Comparison of ENCODE assay signal across 12 mouse cellular contexts in the genomic region with DNA sequence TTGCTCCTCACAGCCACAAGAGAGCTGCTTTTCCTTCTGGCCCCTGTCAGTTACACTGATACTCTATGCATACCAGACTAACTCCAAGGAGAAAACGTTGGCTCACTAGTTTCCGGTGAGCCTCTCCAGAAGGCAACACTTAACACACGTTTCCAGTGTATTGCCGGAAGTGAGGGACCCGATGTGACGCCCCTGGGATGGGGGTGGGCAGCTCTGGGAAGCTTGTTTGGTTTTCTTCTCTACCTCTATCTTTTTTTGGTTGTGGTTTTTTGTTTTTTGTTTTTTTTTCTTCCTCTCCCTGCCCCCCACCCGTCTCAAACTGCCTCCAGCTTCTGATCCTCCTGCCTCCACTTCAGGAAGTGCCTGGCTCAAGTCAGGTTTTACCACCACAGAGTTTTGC. TPM values are rescaled to one million over a fixed set of nuclear protein-coding genes. Genes with fewer than 3 reads are reported as not detected.
A peak's percentile ranks its signal among the peaks of the same experiment; 100 is the strongest.
DNase-seq lines count a peak whose midpoint lies in the region; ATAC-seq lines count a peak whose summit lies in the region.
"Had no signal": no experiment of that assay in that cellular context is flagged by ENCODE, and none has a peak within 500 bp of the region (broad histone marks: within the 10 kb centered on the region; RNA-seq: fewer than 3 reads in every experiment).

No protein-coding gene starts in this region.

- ATAC-seq in megakaryocyte progenitor cell, adult 5-6 weeks (replicated peaks; ENCODE audit: poor library complexity): peak; percentile 37
- ATAC-seq in midbrain, embryonic 16.5 days: no peak

- WGBS in midbrain, embryonic 16.5 days: 79% methylated on average over 7 of the region's 7 CpGs

- DNase-seq in CD4-positive, CD25-positive, alpha-beta regulatory T cell, adult 2 months (ENCODE audit: low read depth, low spot score): peak; percentile 65
- DNase-seq in ES-CJ7 (ENCODE audit: low read depth, low spot score): peak; percentile 78
- peak; percentile 85 for DNase-seq in induced T-regulatory cell, adult 2 months (ENCODE audit: low read depth)
- no peak for DNase-seq in urinary bladder, postnatal 10 days (ENCODE audit: low spot score)
- DNase-seq in cerebellum, postnatal 25 days: no peak
- DNase-seq: lung, adult 2 months; spleen, adult 18-20 months had no signal

- H3K9ac ChIP-seq in midbrain, embryonic 16.5 days (ENCODE audit: low read depth, low read length): no peak overlapping the region
- H3K9ac ChIP-seq: hindbrain, embryonic 15.5 days had no signal

- no peak overlapping the region for H3K27ac ChIP-seq in midbrain, embryonic 16.5 days (ENCODE audit: low read length)
- H3K27ac ChIP-seq: hindbrain, embryonic 15.5 days; kidney, postnatal 0 days had no signal

- H3K4me3 ChIP-seq in midbrain, embryonic 16.5 days (ENCODE audit: low read depth, low read length): no peak overlapping the region
- H3K4me3 ChIP-seq: hindbrain, embryonic 15.5 days had no signal

- no peaks in the 10 kb centered on the region for H3K27me3 ChIP-seq in midbrain, embryonic 16.5 days (ENCODE audit: control insufficient read depth, insufficient read depth, low read depth, low read length)
- H3K27me3 ChIP-seq: hindbrain, embryonic 15.5 days had no signal

- H3K36me3 ChIP-seq in midbrain, embryonic 16.5 days (ENCODE audit: control insufficient read depth, insufficient read depth, low read length): no peaks in the 10 kb centered on the region
- H3K36me3 ChIP-seq: hindbrain, embryonic 15.5 days had no signal

- no peaks in the 10 kb centered on the region for H3K9me3 ChIP-seq in midbrain, embryonic 16.5 days (replicated peaks; ENCODE audit: control insufficient read depth, low read length, poor library complexity, severe bottlenecking)
- H3K9me3 ChIP-seq: hindbrain, embryonic 15.5 days had no signal

- no peak overlapping the region for H3K4me2 ChIP-seq in midbrain, embryonic 16.5 days (ENCODE audit: low read length)
- H3K4me2 ChIP-seq: hindbrain, embryonic 15.5 days had no signal

- H3K4me1 ChIP-seq in midbrain, embryonic 16.5 days (ENCODE audit: control insufficient read depth, insufficient read depth, low read length): peaks cover 5% of the 10 kb centered on the region

RNA-seq across cellular contexts. Expression of a gene that starts 18.1 kb away (rescaled TPM):
- total RNA-seq in megakaryocyte progenitor cell, adult 5-6 weeks (2015): 679 and 683 TPM in 2 replicates
- 1,301 and 1,452 TPM in 2 replicates for total RNA-seq in megakaryocyte progenitor cell, adult 5-6 weeks (2017)
- 226 and 237 TPM in 2 replicates for polyA plus RNA-seq in midbrain, embryonic 16.5 days (2015; fragmentation: Nextera tagmentation; extraction: Ambion mirVana)

RNA-seq across cellular contexts. Expression of a gene that starts 20.1 kb away (rescaled TPM):
- total RNA-seq in megakaryocyte progenitor cell, adult 5-6 weeks (2015): 4.2 and 4.7 TPM in 2 replicates
- total RNA-seq in megakaryocyte progenitor cell, adult 5-6 weeks (2017): 2.0 and 3.3 TPM in 2 replicates
- polyA plus RNA-seq in midbrain, embryonic 16.5 days (2015; fragmentation: Nextera tagmentation; extraction: Ambion mirVana): 16.8 and 17.9 TPM in 2 replicates

RNA-seq across cellular contexts. Expression of a gene that starts 41.0 kb away (rescaled TPM):
- total RNA-seq in megakaryocyte progenitor cell, adult 5-6 weeks (2015): 35.4 and 39.7 TPM in 2 replicates
- total RNA-seq in megakaryocyte progenitor cell, adult 5-6 weeks (2017): 27.8 and 28.1 TPM in 2 replicates
- polyA plus RNA-seq in midbrain, embryonic 16.5 days (2015; fragmentation: Nextera tagmentation; extraction: Ambion mirVana): 138 and 141 TPM in 2 replicates

RNA-seq across cellular contexts. Expression of a gene that starts 55.5 kb away (rescaled TPM):
- not detected in 2 replicates for total RNA-seq in megakaryocyte progenitor cell, adult 5-6 weeks (2015)
- total RNA-seq in megakaryocyte progenitor cell, adult 5-6 weeks (2017): not detected in 2 replicates
- 1.8 and 3.5 TPM in 2 replicates for polyA plus RNA-seq in midbrain, embryonic 16.5 days (2015; fragmentation: Nextera tagmentation; extraction: Ambion mirVana)
- total RNA-seq: left cerebral cortex, adult 18-20 months had no signal

Comparison
In these comparisons a context has a peak if more than half of its experiments do, and no peak if none do; other contexts are left out.
1. DNase-seq: peak in CD4-positive, CD25-positive, alpha-beta regulatory T cell, adult 2 months (single experiment), ES-CJ7 (single experiment) and induced T-regulatory cell, adult 2 months (single experiment); none in urinary bladder, postnatal 10 days (single experiment) and cerebellum, postnatal 25 days (0 of 2).